9 mouse cellular contexts compared by ENCODE assay signal in the genomic region with DNA sequence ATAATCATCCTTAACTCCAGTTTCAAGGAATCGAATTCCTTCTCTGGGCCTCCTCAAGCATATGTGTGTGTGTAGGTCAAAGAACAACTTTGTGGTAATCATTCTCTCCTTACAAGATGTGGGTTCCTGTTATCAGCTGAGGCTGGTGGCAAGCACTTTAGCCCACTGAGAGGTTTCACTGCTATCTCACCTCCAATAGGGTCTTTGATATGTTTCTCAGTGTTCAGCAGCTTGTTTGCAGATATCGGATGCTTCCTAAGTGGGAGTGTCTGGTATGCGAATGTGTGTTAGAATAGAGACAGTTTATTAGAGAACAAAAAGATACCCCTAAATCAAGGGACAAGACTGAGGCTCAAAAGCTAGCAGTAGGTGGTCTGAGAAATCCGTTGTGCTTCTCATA. TPM values are rescaled to one million over a fixed set of nuclear protein-coding genes. Genes with fewer than 3 reads are reported as not detected.
DNase-seq lines count a peak whose midpoint lies in the region; ATAC-seq and TF ChIP-seq lines count a peak whose summit lies in the region.
"Had no signal": no experiment of that assay in that cellular context is flagged by ENCODE, and none has a peak within 500 bp of the region (broad histone marks: within the 10 kb centered on the region; RNA-seq: fewer than 3 reads in every experiment).

No protein-coding gene starts in this region.

- H3K4me3 ChIP-seq in heart, embryonic 13.5 days, result peak overlapping the region; percentile 84
- H3K4me3 ChIP-seq in ES-E14 (ENCODE audit: insufficient read depth in 1 of 2, low read depth in 1 of 2, low read length in 2 of 2, poor library complexity in 1 of 2, severe bottlenecking in 1 of 2), result peak overlapping the region; percentile 81 to 86; a peak in 3 of 4 replicates
- H3K4me3 ChIP-seq in hindbrain, embryonic 10.5 days, result peak overlapping the region; percentile 87

- no peaks in the 10 kb centered on the region for H3K9me3 ChIP-seq in heart, embryonic 13.5 days
- H3K9me3 ChIP-seq in ES-E14 (ENCODE audit: control insufficient read depth, insufficient read depth, low read depth, low read length), result no peaks in the 10 kb centered on the region
- H3K9me3 ChIP-seq in hindbrain, embryonic 10.5 days, result no peaks in the 10 kb centered on the region; the same call in 1 of the 2 replicates

- no peak for ATAC-seq in heart, embryonic 13.5 days (ENCODE audit: extremely low read depth, insufficient number of reproducible peaks, low FRiP score, low TSS enrichment)
- peak; percentile 54 for ATAC-seq in megakaryocyte progenitor cell, adult 5-6 weeks (replicated peaks; ENCODE audit: poor library complexity)

- WGBS in heart, embryonic 13.5 days, result 34% methylated on average over 4 of the region's 4 CpGs
- WGBS in hindbrain, embryonic 10.5 days, result 58% methylated on average over 4 of the region's 4 CpGs

- H3K36me3 ChIP-seq in heart, embryonic 13.5 days, result peaks cover 9% of the 10 kb centered on the region
- H3K36me3 ChIP-seq in ES-E14 (ENCODE audit: control insufficient read depth, insufficient read depth, low read length, poor library complexity, severe bottlenecking), result peaks cover 6% of the 10 kb centered on the region; the same call in 1 of the 2 replicates
- H3K36me3 ChIP-seq in hindbrain, embryonic 10.5 days, result peaks cover 10% of the 10 kb centered on the region

- peak overlapping the region; percentile 82 for H3K4me2 ChIP-seq in heart, embryonic 13.5 days

- peak overlapping the region; percentile 89 for H3K9ac ChIP-seq in heart, embryonic 13.5 days
- no peak overlapping the region for H3K9ac ChIP-seq in ES-E14 (ENCODE audit: insufficient read depth, low read depth, low read length, poor library complexity, severe bottlenecking)

- in situ Hi-C loops in ES-E14 (cut with MboI; ENCODE audit: low sequenced_read_pairs in 2 of 2, unreplicated experiment in 2 of 2), result no loop called here

- no peak for DNase-seq in heart, adult 11 months
- no peak for DNase-seq in ES-E14 (ENCODE audit: low read depth, low spot score)
- no peak for DNase-seq in hindbrain, embryonic 10.5 days (ENCODE audit: low spot score)
- no peak for DNase-seq in urinary bladder, postnatal 25 days (ENCODE audit: low spot score)
- DNase-seq in right cerebral cortex, postnatal 4 days, result no peak
- DNase-seq in adrenal gland, adult 2 months, result no peak

- no peaks in the 10 kb centered on the region for H3K27me3 ChIP-seq in heart, embryonic 13.5 days (replicated peaks)
- H3K27me3 ChIP-seq in hindbrain, embryonic 10.5 days (ENCODE audit: insufficient read depth, poor library complexity, severe bottlenecking), result no peaks in the 10 kb centered on the region
- H3K27me3 ChIP-seq: CH12.LX had no signal

- H3K27ac ChIP-seq in heart, embryonic 13.5 days (replicated peaks), result no peak overlapping the region
- no peak overlapping the region for H3K27ac ChIP-seq in ES-E14 (ENCODE audit: insufficient read depth, low read depth, low read length, poor library complexity, severe bottlenecking)
- H3K27ac ChIP-seq in hindbrain, embryonic 10.5 days, result peak overlapping the region; percentile 88

- H3K4me1 ChIP-seq in heart, embryonic 13.5 days, result peaks cover 26% of the 10 kb centered on the region
- H3K4me1 ChIP-seq in ES-E14 (ENCODE audit: control insufficient read depth in 2 of 2, insufficient read depth in 2 of 2, low read length in 2 of 2, poor library complexity in 1 of 2), result peaks cover 21 to 27% of the 10 kb centered on the region in 2 experiments
- peaks cover 30% of the 10 kb centered on the region for H3K4me1 ChIP-seq in hindbrain, embryonic 10.5 days (replicated peaks)

TF ChIP-seq in ES-E14, 5 proteins besides CTCF, POLR2A, EP300 and RAD21:
- TF ChIP-seq ZNF384 (IDR thresholded peaks at IDR 0.05; ENCODE audit: low read depth, low read length), result no peak
- TF ChIP-seq ZC3H11A (IDR thresholded peaks at IDR 0.05; ENCODE audit: borderline replicate concordance, low read depth, low read length), result no peak
- no peak for TF ChIP-seq HCFC1 (IDR thresholded peaks at IDR 0.05; ENCODE audit: borderline replicate concordance, insufficient read depth, low read length)
- TF ChIP-seq CHD2 (IDR thresholded peaks at IDR 0.05; ENCODE audit: low read depth, low read length), result no peak
- TF ChIP-seq MAFK (IDR thresholded peaks at IDR 0.05; ENCODE audit: insufficient read depth, low read depth, low read length), result no peak
TF ChIP-seq in ES-E14: peak in this region for 0.

RNA-seq across cellular contexts. Expression of a gene that starts 0.5 kb away (rescaled TPM):
- polyA plus RNA-seq in heart, embryonic 13.5 days (2015; fragmentation: Nextera tagmentation; extraction: Ambion mirVana), result 4.9 and 5.4 TPM in 2 replicates
- 34.7 and 40.9 TPM in 2 replicates for total RNA-seq in ES-E14 (2012; rRNA removed)
- polyA plus RNA-seq in hindbrain, embryonic 10.5 days (2016; fragmentation: Nextera tagmentation; extraction: Ambion mirVana), result 9.9 and 11.0 TPM in 2 replicates
- total RNA-seq in megakaryocyte progenitor cell, adult 5-6 weeks (2015), result 22.6 and 28.9 TPM in 2 replicates
- 22.9 and 25.5 TPM in 2 replicates for total RNA-seq in megakaryocyte progenitor cell, adult 5-6 weeks (2017)
- 10 to 100 TPM; 28.1 to 36.1 TPM for total RNA-seq in adrenal gland, adult 2 months (2021)
- polyA plus RNA-seq in adrenal gland, adult 2 months (2012; rRNA removed), result 43.2 and 48.4 TPM in 2 replicates

RNA-seq across cellular contexts. Expression of a gene that starts 39.1 kb away (rescaled TPM):
- 0.14 TPM in 1 of 2 replicates, not detected in the other for polyA plus RNA-seq in heart, embryonic 13.5 days (2015; fragmentation: Nextera tagmentation; extraction: Ambion mirVana)
- 0.18 and 0.69 TPM in 2 replicates for total RNA-seq in ES-E14 (2012; rRNA removed)
- polyA plus RNA-seq in hindbrain, embryonic 10.5 days (2016; fragmentation: Nextera tagmentation; extraction: Ambion mirVana), result not detected in 2 replicates
- total RNA-seq in megakaryocyte progenitor cell, adult 5-6 weeks (2015), result 6.6 and 10.0 TPM in 2 replicates
- 16.5 and 23.9 TPM in 2 replicates for total RNA-seq in megakaryocyte progenitor cell, adult 5-6 weeks (2017)
- under 1 TPM; 0.66 TPM for total RNA-seq in adrenal gland, adult 2 months (2021)
- 0.11 TPM in 1 of 2 replicates, not detected in the other for polyA plus RNA-seq in adrenal gland, adult 2 months (2012; rRNA removed)
- total RNA-seq: CH12.LX had no signal
